Mouse (Mus musculus) cerebellum, adult 2 months (tissue): ENCODE results near the gene Trim17.

Experiments
- CTCF ChIP-seq: fragments of 200-500 bp; IDR thresholded peaks from 2 replicates; pipeline ENCODE4 v1.5.1; 2011; ENCODE audit warnings: low read depth, mild to moderate bottlenecking, control low read depth, low read length, moderate library complexity, borderline replicate concordance; ENCODE audit not compliant: insufficient read depth
- POLR2A ChIP-seq: fragments of 200-500 bp; IDR thresholded peaks from 2 replicates; pipeline ENCODE4 v1.6.1; 2011; ENCODE audit warnings: low read length, control low read depth, borderline replicate concordance; ENCODE audit not compliant: insufficient read depth

DNA sequence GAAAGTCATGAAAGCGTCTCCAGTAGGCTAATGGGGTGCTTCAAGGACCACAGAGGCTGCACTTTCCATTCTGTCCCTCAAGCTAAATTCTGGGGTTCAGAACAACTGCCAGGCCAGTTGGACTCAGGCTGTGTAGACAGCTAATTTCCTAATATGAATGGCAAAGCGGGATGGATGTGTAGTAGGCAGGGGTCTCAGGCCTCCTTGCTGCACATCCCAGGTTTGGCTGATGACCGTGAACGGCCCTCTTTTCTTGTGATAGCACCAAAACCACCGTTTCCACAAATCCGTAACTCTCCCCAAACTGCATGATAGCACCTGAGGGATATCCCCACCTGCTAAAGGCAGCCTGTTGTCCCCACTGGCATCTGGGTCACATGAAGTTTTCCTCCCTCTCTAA is 4.1 kb downstream of the Trim17 start:
- TF ChIP-seq CTCF = no peak
- TF ChIP-seq POLR2A = no peak
